Mouse (Mus musculus) heart, adult 2 months (tissue): ENCODE measurements around the gene Col8a1. TPM values are rescaled to one million over a fixed set of nuclear protein-coding genes. Genes with fewer than 3 reads are reported as not detected.

Experiments
- DNase-seq, 2 experiments: peaks; one replicate each; pipeline ENCODE4 v3.0.0; 2021
- H3K27ac ChIP-seq: fragments of 200-600 bp; 2 replicates; pipeline ENCODE4 v1.8.1; 2022
- H3K27me3 ChIP-seq: fragments of 200-500 bp; 2 replicates; pipeline ENCODE4 v1.6.1; 2012; ENCODE audit warnings: mild to moderate bottlenecking, low read length, inconsistent platforms, mixed read lengths; ENCODE audit not compliant: control insufficient read depth, insufficient read depth
- H3K36me3 ChIP-seq: fragments of 200-500 bp; 2 replicates; pipeline ENCODE4 v1.6.1; 2012; ENCODE audit warnings: low read length, inconsistent platforms; ENCODE audit not compliant: control insufficient read depth, insufficient read depth
- H3K4me1 ChIP-seq: fragments of 200-500 bp; 2 replicates; pipeline ENCODE4 v1.6.1; 2011; ENCODE audit warnings: low read length; ENCODE audit not compliant: control insufficient read depth, insufficient read depth
- H3K4me3 ChIP-seq: fragments of 200-600 bp; 2 replicates; pipeline ENCODE4 v1.8.1; 2022
- H3K79me2 ChIP-seq: fragments of 200-500 bp; replicated peaks from 2 replicates; pipeline ENCODE4 v1.6.1; 2012; ENCODE audit warnings: mild to moderate bottlenecking, inconsistent platforms, low read length, moderate library complexity, mixed read lengths; ENCODE audit not compliant: control insufficient read depth, insufficient read depth
- H3K9ac ChIP-seq: fragments of 200-500 bp; 2 replicates; pipeline ENCODE4 v1.6.1; 2012; ENCODE audit warnings: low read depth, mild to moderate bottlenecking, control low read depth, inconsistent platforms, low read length, mixed read lengths
- CTCF ChIP-seq: fragments of 200-600 bp; IDR thresholded peaks from 2 replicates; pipeline ENCODE4 v1.8.1; 2022; ENCODE audit warnings: antibody characterized with exemption, mild to moderate bottlenecking, moderate library complexity
- EP300 ChIP-seq: fragments of 200-500 bp; IDR thresholded peaks from 2 replicates; pipeline ENCODE4 v1.6.1; 2011; ENCODE audit warnings: low read depth, low read length, control low read depth; ENCODE audit not compliant: insufficient read depth
- POLR2A ChIP-seq: fragments of 200-500 bp; IDR thresholded peaks from 2 replicates; pipeline ENCODE4 v1.6.1; 2011; ENCODE audit warnings: mild to moderate bottlenecking, low read depth, low read length, control low read depth; ENCODE audit not compliant: insufficient read depth
- WGBS: fragments of 180-500 bp; shearing (Covaris S2); methylation state at CpG from one replicate; pipeline ENCODE4 v1.1.7; 2018; 5-methylcytosine and 5-hydroxymethylcytosine counted together
- intact Hi-C: fragments of 180-260 bp; cut with DNase I; formaldehyde crosslinking; loops from one replicate; pipeline ENCODE4 v1.15.1; 2025
- polyA plus RNA-seq: library from polyadenylated mRNA; depleted of rRNA; stranded (reverse); fragments of >200 nt; gene quantifications from 2 replicates; pipeline ENCODE4 v1.2.3, GENCODE M21; 2012
- total RNA-seq, 2 experiments: library from RNA; stranded (reverse); gene quantifications; 2 replicates each; pipeline ENCODE4 v1.2.3; 2021

The Col8a1 gene
- total and polyA plus RNA-seq, 3 experiments = 5.1 to 5.6 (median 5.3) TPM

GRCm38 (mm10) chr16:57671637-57672036 lies 82.9 kb downstream of the Col8a1 start:
- Histone ChIP-seq H3K27ac (no peak overlapping the region), H3K4me3 (no peak overlapping the region), H3K79me2 (no peaks in the 10 kb centered on the region), H3K4me1 (no peaks in the 10 kb centered on the region; the same call in 1 of the 2 replicates), H3K9ac (no peak overlapping the region), H3K27me3 (no peaks in the 10 kb centered on the region), H3K36me3 (no peaks in the 10 kb centered on the region)
- DNase-seq = no peak
- TF ChIP-seq EP300 (no peak), CTCF (no peak), POLR2A (no peak)
- WGBS = 52% methylated on average over 2 of the region's 2 CpGs
- intact Hi-C loops = no loop called here

- Histone ChIP-seq H3K4me1 (no peaks in the 10 kb centered on the region; the same call in 1 of the 2 replicates), H3K4me3 (no peak overlapping the region), H3K27me3 (no peaks in the 10 kb centered on the region), H3K9ac (no peak overlapping the region), H3K79me2 (no peaks in the 10 kb centered on the region), H3K27ac (no peak overlapping the region), H3K36me3 (no peaks in the 10 kb centered on the region)
- 4% methylated on average over 3 of the region's 3 CpGs for WGBS
- TF ChIP-seq POLR2A (no peak), CTCF (peak; percentile 86), EP300 (no peak)
- peak in 1 of 2 experiments; percentile 8 for DNase-seq
- intact Hi-C loops = loop anchor here (1.0 to 10.0 kb wide), 4 partner anchors 83 to 612 kb away; partner anchors contain the start of gene Col8a1
Measured at GRCm38 (mm10) chr16:57669348-57669747, 85.2 kb downstream of the Col8a1 start.

- no peak overlapping the region; the same call in 1 of the 2 replicates for H3K27ac ChIP-seq
- H3K79me2 ChIP-seq = no peaks in the 10 kb centered on the region
- intact Hi-C loops = loop anchor here (10.0 kb wide), 2 partner anchors 192 to 262 kb away; no protein-coding TSS in a partner anchor
- no peaks in the 10 kb centered on the region; the same call in none of the 2 replicates for H3K4me1 ChIP-seq
- H3K36me3 ChIP-seq = no peaks in the 10 kb centered on the region
- no peak overlapping the region for H3K4me3 ChIP-seq
- WGBS = 34% methylated on average over 3 of the region's 3 CpGs
- H3K9ac ChIP-seq = no peak overlapping the region
- no peaks in the 10 kb centered on the region for H3K27me3 ChIP-seq
- DNase-seq = peak; percentile 27 to 35
- no peak for TF ChIP-seq CTCF
- TF ChIP-seq POLR2A = no peak
- no peak for TF ChIP-seq EP300
Measured at GRCm38 (mm10) chr16:57662661-57663060, 91.9 kb downstream of the Col8a1 start.

- WGBS = 38% methylated on average over 2 of the region's 2 CpGs
- intact Hi-C loops = no loop called here
- H3K4me3 ChIP-seq = no peak overlapping the region
- no peak for DNase-seq
- no peaks in the 10 kb centered on the region; the same call in 1 of the 2 replicates for H3K4me1 ChIP-seq
- no peak overlapping the region for H3K9ac ChIP-seq
- no peak overlapping the region for H3K27ac ChIP-seq
- H3K79me2 ChIP-seq = no peaks in the 10 kb centered on the region
- TF ChIP-seq EP300 (no peak), POLR2A (no peak), CTCF (no peak)
- H3K27me3 ChIP-seq = no peaks in the 10 kb centered on the region
- no peaks in the 10 kb centered on the region for H3K36me3 ChIP-seq
Measured at GRCm38 (mm10) chr16:57649888-57650287, 104.6 kb downstream of the Col8a1 start.

GRCm38 (mm10) chr16:57641346-57641885 lies 113.1 kb downstream of the Col8a1 start:
- H3K79me2 ChIP-seq = no peaks in the 10 kb centered on the region
- H3K4me1 ChIP-seq = peaks cover 1% of the 10 kb centered on the region
- intact Hi-C loops = no loop called here
- H3K36me3 ChIP-seq = no peaks in the 10 kb centered on the region
- DNase-seq = no peak
- H3K27ac ChIP-seq = peak overlapping the region; percentile 34; the same call in 1 of the 2 replicates
- H3K27me3 ChIP-seq = no peaks in the 10 kb centered on the region
- WGBS = 35% methylated on average over 10 of the region's 10 CpGs
- H3K4me3 ChIP-seq = no peak overlapping the region
- TF ChIP-seq EP300 (no peak), CTCF (no peak), POLR2A (no peak)
- no peak overlapping the region for H3K9ac ChIP-seq

GRCm38 (mm10) chr16:57634766-57635165 lies 119.8 kb downstream of the Col8a1 start:
- WGBS = 70% methylated on average over 5 of the region's 5 CpGs
- no peak overlapping the region for H3K4me3 ChIP-seq

More at GRCm38 (mm10) chr16:57634766-57635165, 119.8 kb downstream of the Col8a1 start:
- no peak for DNase-seq
- no peak overlapping the region for H3K27ac ChIP-seq
- no peak overlapping the region for H3K9ac ChIP-seq
- no peaks in the 10 kb centered on the region for H3K36me3 ChIP-seq
- H3K27me3 ChIP-seq = no peaks in the 10 kb centered on the region
- no peaks in the 10 kb centered on the region for H3K79me2 ChIP-seq
- TF ChIP-seq POLR2A (no peak), CTCF (no peak), EP300 (no peak)
- no peaks in the 10 kb centered on the region; the same call in 1 of the 2 replicates for H3K4me1 ChIP-seq
- intact Hi-C loops = loop anchor here (1.0 to 10.0 kb wide), 4 partner anchors 113 to 820 kb away; no protein-coding TSS in a partner anchor
